Mouse (Mus musculus) liver, embryonic 14.5 days (tissue): ENCODE results near the gene Gm27029. TPM values are rescaled to one million over a fixed set of nuclear protein-coding genes. Genes with fewer than 3 reads are reported as not detected.

Experiments used
- ATAC-seq: fragments of 200-750 bp; cut with Nextera tagmentation; 2 replicates; pipeline ENCODE4 v1.8.0; 2017; ENCODE audit warnings: moderate number of reproducible peaks, mild to moderate bottlenecking, moderate library complexity; ENCODE audit not compliant: insufficient read depth
- DNase-seq, 3 experiments: peaks; one replicate each; pipeline ENCODE4 v3.0.0-alpha.2; 2012 to 2013; ENCODE audit warnings: low read depth in 3 of 3, low spot score in 3 of 3
- H3K27ac ChIP-seq: fragments of 300-500 bp; sonication (generic); 2 replicates; pipeline ENCODE4 v1.5.1; 2014; ENCODE audit warnings: moderate library complexity, mild to moderate bottlenecking, control low read depth, inconsistent platforms
- H3K27me3 ChIP-seq: fragments of 300-500 bp; sonication (generic); 2 replicates; pipeline ENCODE4 v1.6.1; 2014; ENCODE audit warnings: mild to moderate bottlenecking, low read length, moderate library complexity; ENCODE audit not compliant: control insufficient read depth, insufficient read depth
- H3K36me3 ChIP-seq: fragments of 300-500 bp; sonication (generic); replicated peaks from 2 replicates; pipeline ENCODE4 v1.6.1; 2014; ENCODE audit warnings: low read depth; ENCODE audit not compliant: control insufficient read depth, insufficient read depth
- H3K4me1 ChIP-seq, 2 experiments: fragments of 200-500 bp in 1 of 2; fragments of 300-500 bp in 1 of 2; sonication (generic) in 1 of 2; replicated peaks; 2 replicates each; pipeline ENCODE4 v1.6.1; 2012 to 2014; ENCODE audit warnings: antibody characterized with exemption in 1 of 2, inconsistent platforms in 1 of 2, low read length in 1 of 2; ENCODE audit not compliant: control insufficient read depth in 2 of 2, insufficient read depth in 2 of 2
- H3K4me2 ChIP-seq: fragments of 300-500 bp; sonication (generic); 2 replicates; pipeline ENCODE4 v1.6.1; 2014; ENCODE audit warnings: low read depth, mild to moderate bottlenecking, control low read depth, moderate library complexity
- H3K4me3 ChIP-seq, 2 experiments: fragments of 200-500 bp in 1 of 2; fragments of 300-500 bp in 1 of 2; sonication (generic) in 1 of 2; 2 replicates each; pipeline ENCODE4 v1.5.1; 2012 to 2014; ENCODE audit warnings: low read depth in 2 of 2, low read length in 2 of 2, mild to moderate bottlenecking in 2 of 2, control low read depth in 1 of 2, inconsistent platforms in 1 of 2, moderate library complexity in 1 of 2; ENCODE audit not compliant: insufficient read depth in 1 of 2
- H3K9ac ChIP-seq: fragments of 300-500 bp; sonication (generic); replicated peaks from 2 replicates; pipeline ENCODE4 v1.6.1; 2014; ENCODE audit warnings: mild to moderate bottlenecking, control low read depth, moderate library complexity
- H3K9me3 ChIP-seq: fragments of 300-500 bp; sonication (generic); 2 replicates; pipeline ENCODE4 v1.6.1; 2016; ENCODE audit warnings: low read length, mixed read lengths; ENCODE audit not compliant: control insufficient read depth
- CTCF ChIP-seq: IDR thresholded peaks from 2 replicates; pipeline ENCODE4 v1.5.1; 2016; ENCODE audit warnings: antibody characterized with exemption, low read depth, control low read depth
- EP300 ChIP-seq: IDR thresholded peaks from 2 replicates; pipeline ENCODE4 v1.6.1; 2016; ENCODE audit warnings: antibody characterized with exemption, low read depth
- WGBS: fragments of 180-500 bp; shearing (Covaris S2); extraction: QIAGEN DNeasy Blood & Tissue Kit; methylation state at CpG from one replicate; pipeline ENCODE4 v1.1.7; 2014; ENCODE audit not compliant: insufficient replicate concordance; 5-methylcytosine and 5-hydroxymethylcytosine counted together
- polyA plus RNA-seq, 2 experiments: library from polyadenylated mRNA; depleted of rRNA in 1 of 2; stranded (reverse) in 1 of 2; unstranded in 1 of 2; fragments of >200 nt; fragmentation: Nextera tagmentation in 1 of 2; extraction: Ambion mirVana in 1 of 2; gene quantifications; 2 replicates each; pipeline versions ENCODE4 v1.2.1 to v1.2.3; 2012 to 2014

Gm27029 gene
- polyA plus RNA-seq, 2 experiments: 0.84 to 2.6 TPM

- ATAC-seq (no peak), DNase-seq (no peak)
- 40% methylated on average over 7 of the region's 7 CpGs for WGBS
- no peaks in the 10 kb centered on the region for H3K4me1 ChIP-seq
- H3K9me3 ChIP-seq: no peaks in the 10 kb centered on the region
- H3K9ac ChIP-seq: no peak overlapping the region
- TF ChIP-seq EP300 (no peak), CTCF (no peak)
- no peaks in the 10 kb centered on the region for H3K36me3 ChIP-seq
- no peak overlapping the region for H3K4me3 ChIP-seq
- H3K4me2 ChIP-seq: no peak overlapping the region
- no peak overlapping the region for H3K27ac ChIP-seq
- no peaks in the 10 kb centered on the region; the same call in 1 of the 2 replicates for H3K27me3 ChIP-seq
Measured at GRCm38 (mm10) chr11:101374421-101374938, 50.1 kb downstream of the Gm27029 start.

- Histone ChIP-seq H3K9me3 (no peaks in the 10 kb centered on the region), H3K36me3 (no peaks in the 10 kb centered on the region), H3K4me2 (no peak overlapping the region), H3K4me3 (no peak overlapping the region), H3K4me1 (0 out of 4 replicates have a peak, but pooled peaks cover 0 to 2% of the 10 kb centered on the region in 2 experiments), H3K9ac (no peak overlapping the region), H3K27ac (no peak overlapping the region), H3K27me3 (no peaks in the 10 kb centered on the region)
- no peak for DNase-seq
- 49% methylated on average over 5 of the region's 5 CpGs for WGBS
- TF ChIP-seq EP300 (no peak), CTCF (no peak)
- ATAC-seq: no peak
Measured at GRCm38 (mm10) chr11:101370141-101370540, 54.5 kb downstream of the Gm27029 start.

GRCm38 (mm10) chr11:101367326-101367935 is 57.2 kb downstream of the Gm27029 start, which contains the start of gene G6pc:
G6pc (plus strand) TSS chr11:101367561.
- no peaks in the 10 kb centered on the region for H3K36me3 ChIP-seq
- 66% methylated on average over 8 of the region's 8 CpGs for WGBS
- no peak within 1 kb of the TSS for H3K4me2 ChIP-seq
- no peak for TF ChIP-seq EP300
- H3K4me3 ChIP-seq: no peak within 1 kb of the TSS
- no peak within 1 kb of the TSS for H3K27ac ChIP-seq
- H3K9me3 ChIP-seq: no peaks in the 10 kb centered on the region
- DNase-seq (no peak), ATAC-seq (no peak)
- H3K27me3 ChIP-seq: no peaks in the 10 kb centered on the region
- H3K4me1 ChIP-seq: peaks cover 2 to 19% of the 10 kb centered on the region in 2 experiments; a peak in 3 of 4 replicates
- no peak within 1 kb of the TSS for H3K9ac ChIP-seq

GRCm38 (mm10) chr11:101364531-101364931 is 60.1 kb downstream of the Gm27029 start:
- no peaks in the 10 kb centered on the region for H3K36me3 ChIP-seq
- H3K9me3 ChIP-seq: no peaks in the 10 kb centered on the region
- no peak overlapping the region for H3K4me2 ChIP-seq
- TF ChIP-seq EP300 (no peak), CTCF (no peak)
- H3K9ac ChIP-seq: no peak overlapping the region
- H3K27ac ChIP-seq: no peak overlapping the region
- no peak overlapping the region for H3K4me3 ChIP-seq
- H3K27me3 ChIP-seq: no peaks in the 10 kb centered on the region
- H3K4me1 ChIP-seq: peaks cover 2 to 27% of the 10 kb centered on the region in 2 experiments; a peak in 3 of 4 replicates
- DNase-seq: no peak
- ATAC-seq: peak; percentile 49; the same call in 1 of the 2 replicates
- WGBS: 6% methylated on average over 5 of the region's 5 CpGs

- H3K27me3 ChIP-seq: no peaks in the 10 kb centered on the region
- TF ChIP-seq EP300 (no peak), CTCF (no peak)
- DNase-seq: no peak
- no peaks in the 10 kb centered on the region for H3K36me3 ChIP-seq
- WGBS: 35% methylated on average over 3 of the region's 3 CpGs
- no peak overlapping the region for H3K4me3 ChIP-seq
- ATAC-seq: no peak
- no peak overlapping the region for H3K9ac ChIP-seq
- H3K4me1 ChIP-seq: peaks cover 2 to 25% of the 10 kb centered on the region in 2 experiments; a peak in 3 of 4 replicates
- H3K27ac ChIP-seq: no peak overlapping the region
- H3K4me2 ChIP-seq: no peak overlapping the region
- H3K9me3 ChIP-seq: no peaks in the 10 kb centered on the region
Measured at GRCm38 (mm10) chr11:101360651-101361113, 63.9 kb downstream of the Gm27029 start.
